Mouse (Mus musculus): ENCODE measurements around the gene 2210016F16Rik.

DNA sequence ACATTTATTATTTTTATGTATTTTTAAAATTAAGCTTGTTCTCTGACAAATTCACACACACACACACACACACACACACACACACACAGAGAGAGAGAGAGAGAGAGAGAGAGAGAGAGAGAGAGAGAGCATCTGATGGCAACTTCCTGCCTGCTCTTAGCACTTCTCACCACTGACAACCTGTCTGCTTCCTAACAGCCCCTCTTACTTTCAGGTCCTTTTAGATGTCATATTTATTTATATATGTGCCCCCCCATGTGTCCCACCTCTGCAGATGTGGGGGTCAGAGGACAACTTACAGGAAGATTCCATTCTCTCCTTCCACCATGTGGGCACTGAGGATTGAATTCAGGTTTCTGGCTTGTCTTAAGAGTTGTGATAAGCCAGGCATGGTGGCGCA is 34.2 kb upstream of the 2210016F16Rik start:
- TF ChIP-seq POLR2A (IDR thresholded peaks at IDR 0.05; ENCODE audit: control insufficient read depth, low read depth, low read length) (no peak), CTCF (IDR thresholded peaks at IDR 0.05; ENCODE audit: control insufficient read depth, insufficient read depth, insufficient replicate concordance, low read depth, low read length) (no peak)
